Mouse (Mus musculus) MEL (cell line): ENCODE data around the gene Ghrl. TPM values are rescaled to one million over a fixed set of nuclear protein-coding genes. Genes with fewer than 3 reads are reported as not detected.

ENCODE experiments used
- DNase-seq: peaks from one replicate; pipeline ENCODE4 v3.0.0; 2011; ENCODE audit warnings: low read depth, low spot score
- H3K27ac ChIP-seq: 2 replicates; pipeline ENCODE4 v1.5.1; 2012; ENCODE audit warnings: low read depth, mild to moderate bottlenecking, control low read depth, low read length, moderate library complexity; ENCODE audit not compliant: control insufficient read depth
- H3K27me3 ChIP-seq, 2 experiments: fragments of 150-350 bp in 1 of 2; sonication (generic) in 1 of 2; 2 replicates each; pipeline ENCODE4 v1.6.1; 2012; ENCODE audit warnings: low read length in 2 of 2, mild to moderate bottlenecking in 2 of 2, improper control_type of control experiment in 1 of 2, moderate library complexity in 1 of 2; ENCODE audit not compliant: insufficient read depth in 2 of 2, control insufficient read depth in 1 of 2
- H3K36me3 ChIP-seq, 2 experiments: 2 replicates each; pipeline ENCODE4 v1.6.1; 2012 to 2014; ENCODE audit warnings: low read length in 2 of 2, improper control_type of control experiment in 1 of 2, inconsistent platforms in 1 of 2, mild to moderate bottlenecking in 1 of 2; ENCODE audit not compliant: insufficient read depth in 2 of 2, control insufficient read depth in 1 of 2
- H3K4me1 ChIP-seq, 2 experiments: fragments of 150-350 bp in 1 of 2; sonication (generic) in 1 of 2; 2 replicates each; pipeline ENCODE4 v1.6.1; 2012; ENCODE audit warnings: low read length in 2 of 2, improper control_type of control experiment in 1 of 2, mild to moderate bottlenecking in 1 of 2; ENCODE audit not compliant: insufficient read depth in 2 of 2, control insufficient read depth in 1 of 2
- H3K4me3 ChIP-seq, 2 experiments: fragments of 150-350 bp in 1 of 2; sonication (generic) in 1 of 2; 2 replicates each; pipeline ENCODE4 v1.5.1; 2012; ENCODE audit warnings: low read depth in 2 of 2, low read length in 2 of 2, mild to moderate bottlenecking in 2 of 2, moderate library complexity in 2 of 2, control low read depth in 1 of 2, improper control_type of control experiment in 1 of 2; ENCODE audit not compliant: control insufficient read depth in 1 of 2, insufficient read depth in 1 of 2
- H3K79me2 ChIP-seq: 2 replicates; pipeline ENCODE4 v1.6.1; 2012; ENCODE audit warnings: mild to moderate bottlenecking, low read length, moderate library complexity; ENCODE audit not compliant: control insufficient read depth, poor library complexity, insufficient read depth
- H3K9ac ChIP-seq: 2 replicates; pipeline ENCODE4 v1.6.1; 2012; ENCODE audit warnings: low read depth, mild to moderate bottlenecking, control low read depth, low read length, moderate library complexity; ENCODE audit not compliant: control insufficient read depth, poor library complexity, severe bottlenecking
- H3K9me3 ChIP-seq: fragments of 150-350 bp; sonication (generic); replicated peaks from 2 replicates; pipeline ENCODE4 v1.6.1; 2012; ENCODE audit warnings: mild to moderate bottlenecking, low read length, improper control_type of control experiment, moderate library complexity; ENCODE audit not compliant: insufficient read depth
- BHLHE40 ChIP-seq: IDR thresholded peaks from 2 replicates; pipeline ENCODE4 v1.6.1; 2012; ENCODE audit warnings: low read depth, mild to moderate bottlenecking, inconsistent platforms, low read length, improper control_type of control experiment, borderline replicate concordance
- CHD1 ChIP-seq: IDR thresholded peaks from 2 replicates; pipeline ENCODE4 v1.6.1; 2012; ENCODE audit warnings: low read depth, mild to moderate bottlenecking, inconsistent platforms, low read length, improper control_type of control experiment
- CHD2 ChIP-seq: IDR thresholded peaks from 2 replicates; pipeline ENCODE4 v1.6.1; 2011; ENCODE audit warnings: low read length, improper control_type of control experiment
- CTCF ChIP-seq, 3 experiments: IDR thresholded peaks in 2 of 3; conservative IDR thresholded peaks in 1 of 3; 2 replicates each; pipeline ENCODE4 v1.5.1; 2011 to 2012; ENCODE audit warnings: low read length in 3 of 3, low read depth in 2 of 3, mild to moderate bottlenecking in 2 of 3, improper control_type of control experiment in 1 of 3, inconsistent platforms in 1 of 3, mixed read lengths in 1 of 3, moderate library complexity in 1 of 3; ENCODE audit not compliant: control insufficient read depth in 1 of 3, insufficient read depth in 1 of 3, poor library complexity in 1 of 3, severe bottlenecking in 1 of 3
- E2F4 ChIP-seq: IDR thresholded peaks from 2 replicates; pipeline ENCODE4 v1.6.1; 2011; ENCODE audit warnings: low read depth, low read length, improper control_type of control experiment, borderline replicate concordance
- ELF1 ChIP-seq: IDR thresholded peaks from 2 replicates; pipeline ENCODE4 v1.6.1; 2014; ENCODE audit warnings: low read depth, mild to moderate bottlenecking, inconsistent platforms, low read length, improper control_type of control experiment, moderate library complexity
- EP300 ChIP-seq, 2 experiments: IDR thresholded peaks; 2 replicates each; pipeline ENCODE4 v1.6.1; 2011; ENCODE audit warnings: improper control_type of control experiment in 2 of 2, low read length in 2 of 2, low read depth in 1 of 2, mild to moderate bottlenecking in 1 of 2
- ETS1 ChIP-seq: IDR thresholded peaks from 2 replicates; pipeline ENCODE4 v1.6.1; 2012; ENCODE audit warnings: low read depth, mild to moderate bottlenecking, inconsistent platforms, low read length, improper control_type of control experiment, moderate library complexity
- GATA1 ChIP-seq: IDR thresholded peaks from 2 replicates; pipeline ENCODE4 v1.6.1; 2011; ENCODE audit warnings: low read depth, low read length, improper control_type of control experiment
- KAT2A ChIP-seq: conservative IDR thresholded peaks from 2 replicates; pipeline ENCODE4 v1.6.1; 2012; ENCODE audit warnings: low read depth, low read length, improper control_type of control experiment, inconsistent platforms
- MAFK ChIP-seq: IDR thresholded peaks from 2 replicates; pipeline ENCODE4 v1.6.1; 2011; ENCODE audit warnings: low read depth, mild to moderate bottlenecking, low read length, improper control_type of control experiment, borderline replicate concordance
- MAX ChIP-seq: IDR thresholded peaks from 2 replicates; pipeline ENCODE4 v1.6.1; 2011; ENCODE audit warnings: low read length, improper control_type of control experiment
- MEF2A ChIP-seq: IDR thresholded peaks from 2 replicates; pipeline ENCODE4 v1.6.1; 2014; ENCODE audit warnings: low read depth, mild to moderate bottlenecking, inconsistent platforms, low read length, improper control_type of control experiment; ENCODE audit not compliant: poor library complexity, insufficient replicate concordance, severe bottlenecking; ENCODE audit errors: extremely low read depth
- MYB ChIP-seq: IDR thresholded peaks from 2 replicates; pipeline ENCODE4 v1.6.1; 2011; ENCODE audit warnings: mild to moderate bottlenecking, low read depth, low read length, improper control_type of control experiment
- NRF1 ChIP-seq: IDR thresholded peaks from 2 replicates; pipeline ENCODE4 v1.6.1; 2014; ENCODE audit warnings: low read depth, mild to moderate bottlenecking, inconsistent platforms, low read length, improper control_type of control experiment, moderate library complexity; ENCODE audit not compliant: poor library complexity, insufficient read depth, severe bottlenecking
- RAD21 ChIP-seq: IDR thresholded peaks from 2 replicates; pipeline ENCODE4 v1.6.1; 2011; ENCODE audit warnings: mild to moderate bottlenecking, low read depth, low read length, improper control_type of control experiment
- RCOR1 ChIP-seq: IDR thresholded peaks from 2 replicates; pipeline ENCODE4 v1.6.1; 2012; ENCODE audit warnings: low read depth, mild to moderate bottlenecking, inconsistent platforms, low read length, improper control_type of control experiment
- SIN3A ChIP-seq: IDR thresholded peaks from 2 replicates; pipeline ENCODE4 v1.6.1; 2012; ENCODE audit warnings: low read length, improper control_type of control experiment, inconsistent platforms
- TAL1 ChIP-seq: IDR thresholded peaks from 2 replicates; pipeline ENCODE4 v1.6.1; 2012; ENCODE audit warnings: mild to moderate bottlenecking, inconsistent platforms, low read length, moderate library complexity, mixed read lengths
- TBP ChIP-seq: IDR thresholded peaks from 2 replicates; pipeline ENCODE4 v1.8.0; 2011; ENCODE audit warnings: low read depth, low read length, improper control_type of control experiment
- TCF12 ChIP-seq: IDR thresholded peaks from 2 replicates; pipeline ENCODE4 v1.6.1; 2014; ENCODE audit warnings: low read depth, mild to moderate bottlenecking, inconsistent platforms, low read length, improper control_type of control experiment, moderate library complexity
- ZKSCAN1 ChIP-seq: IDR thresholded peaks from 2 replicates; pipeline ENCODE4 v1.6.1; 2012; ENCODE audit warnings: low read depth, mild to moderate bottlenecking, inconsistent platforms, low read length, improper control_type of control experiment, moderate library complexity
- ZMIZ1 ChIP-seq: IDR thresholded peaks from 2 replicates; pipeline ENCODE4 v1.6.1; 2012; ENCODE audit warnings: low read depth, mild to moderate bottlenecking, inconsistent platforms, low read length, improper control_type of control experiment, moderate library complexity
- ZNF384 ChIP-seq: IDR thresholded peaks from 2 replicates; pipeline ENCODE4 v1.6.1; 2012; ENCODE audit warnings: low read depth, mild to moderate bottlenecking, inconsistent platforms, low read length, improper control_type of control experiment
- polyA plus RNA-seq, 2 experiments: library from polyadenylated mRNA; stranded (reverse) in 1 of 2; unstranded in 1 of 2; fragments of >175 nt in 1 of 2; fragments of >200 nt in 1 of 2; gene quantifications; 2 replicates each; pipeline versions ENCODE4 v1.2.1 to v1.2.4; 2012; ENCODE audit warnings: low replicate concordance in 2 of 2, low read depth in 1 of 2; ENCODE audit not compliant: insufficient read length in 2 of 2, insufficient read depth in 1 of 2, missing spikeins in 1 of 2
- total RNA-seq: library from RNA; depleted of rRNA; stranded (reverse); fragments of 300-350 nt; gene quantifications from 2 replicates; pipeline ENCODE4 v1.2.3, GENCODE M21; 2012

The Ghrl gene
- total and polyA plus RNA-seq, 3 experiments = 0.81 to 2.8 TPM; not detected in 1

GRCm38 (mm10) chr6:113695203-113695602 lies 24.5 kb downstream of the Ghrl start:
- Histone ChIP-seq H3K27me3 (no peaks in the 10 kb centered on the region), H3K4me1 (peaks cover 29 to 59% of the 10 kb centered on the region in 2 experiments), H3K27ac (peak overlapping the region; percentile 99), H3K9me3 (no peaks in the 10 kb centered on the region), H3K9ac (peak overlapping the region; percentile 80)
- DNase-seq = peak; percentile 33
- TF ChIP-seq EP300 (IDR thresholded peaks at IDR 0.05; ENCODE audit: low read depth in 1 of 2, low read length in 2 of 2) (no peak), TAL1 (peak; percentile 63)
- TF ChIP-seq, all 39 proteins: peak for 1
- Histone ChIP-seq H3K4me3 (no peak overlapping the region), H3K36me3 (peaks cover 12 to 63% of the 10 kb centered on the region in 2 experiments), H3K79me2 (peaks cover 41% of the 10 kb centered on the region)

GRCm38 (mm10) chr6:113693377-113693776 lies 26.3 kb downstream of the Ghrl start:
- peak; percentile 67 for DNase-seq
- peak overlapping the region; percentile 48 for H3K9ac ChIP-seq
- H3K27me3 ChIP-seq = no peaks in the 10 kb centered on the region
- peaks cover 23% of the 10 kb centered on the region for H3K79me2 ChIP-seq
- peaks cover 26 to 58% of the 10 kb centered on the region in 2 experiments for H3K4me1 ChIP-seq
- H3K9me3 ChIP-seq = no peaks in the 10 kb centered on the region
- peak overlapping the region in 1 of 2 experiments; percentile 30; a peak in 1 of 4 replicates for H3K4me3 ChIP-seq
- H3K36me3 ChIP-seq = peaks cover 2 to 55% of the 10 kb centered on the region in 2 experiments; a peak in 2 of 4 replicates
- peak overlapping the region; percentile 84 for H3K27ac ChIP-seq
- TF ChIP-seq RAD21 (no peak), GATA1 (peak; percentile 54), MAX (peak; percentile 42; the same call in 1 of the 2 replicates), TBP (peak; percentile 61; the same call in 1 of the 2 replicates), EP300 (IDR thresholded peaks at IDR 0.05; ENCODE audit: low read depth in 1 of 2, low read length in 2 of 2) (peak; percentile 70 to 74), MEF2A (no peak), KAT2A (no peak), NRF1 (no peak), ZKSCAN1 (no peak), ETS1 (peak; percentile 58; the same call in 1 of the 2 replicates), CHD2 (no peak), CTCF (IDR thresholded peaks at IDR 0.05 in 2 of 3, conservative IDR thresholded peaks at IDR 0.05 in 1 of 3; ENCODE audit: control insufficient read depth in 1 of 3, insufficient read depth in 1 of 3, low read depth in 2 of 3, low read length in 3 of 3, poor library complexity in 1 of 3, severe bottlenecking in 1 of 3) (no peak), MYB (peak; percentile 58), MAFK (no peak), BHLHE40 (no peak), RCOR1 (no peak), ZNF384 (no peak), TCF12 (0 out of 2 replicates have a peak, but pooled peaks have one; percentile 20), E2F4 (no peak), SIN3A (0 out of 2 replicates have a peak, but pooled peaks have one; percentile 22), ELF1 (no peak), CHD1 (no peak), ZMIZ1 (no peak)
